Mouse (Mus musculus): ENCODE results near the gene Sufu. TPM values are rescaled to one million over a fixed set of nuclear protein-coding genes. Genes with fewer than 3 reads are reported as not detected.
A peak's percentile ranks its signal among the peaks of the same experiment; 100 is the strongest.

Gene Sufu
- total and polyA plus RNA-seq, 3 experiments = 11.4 to 42.5 TPM; not detected in 1

DNA sequence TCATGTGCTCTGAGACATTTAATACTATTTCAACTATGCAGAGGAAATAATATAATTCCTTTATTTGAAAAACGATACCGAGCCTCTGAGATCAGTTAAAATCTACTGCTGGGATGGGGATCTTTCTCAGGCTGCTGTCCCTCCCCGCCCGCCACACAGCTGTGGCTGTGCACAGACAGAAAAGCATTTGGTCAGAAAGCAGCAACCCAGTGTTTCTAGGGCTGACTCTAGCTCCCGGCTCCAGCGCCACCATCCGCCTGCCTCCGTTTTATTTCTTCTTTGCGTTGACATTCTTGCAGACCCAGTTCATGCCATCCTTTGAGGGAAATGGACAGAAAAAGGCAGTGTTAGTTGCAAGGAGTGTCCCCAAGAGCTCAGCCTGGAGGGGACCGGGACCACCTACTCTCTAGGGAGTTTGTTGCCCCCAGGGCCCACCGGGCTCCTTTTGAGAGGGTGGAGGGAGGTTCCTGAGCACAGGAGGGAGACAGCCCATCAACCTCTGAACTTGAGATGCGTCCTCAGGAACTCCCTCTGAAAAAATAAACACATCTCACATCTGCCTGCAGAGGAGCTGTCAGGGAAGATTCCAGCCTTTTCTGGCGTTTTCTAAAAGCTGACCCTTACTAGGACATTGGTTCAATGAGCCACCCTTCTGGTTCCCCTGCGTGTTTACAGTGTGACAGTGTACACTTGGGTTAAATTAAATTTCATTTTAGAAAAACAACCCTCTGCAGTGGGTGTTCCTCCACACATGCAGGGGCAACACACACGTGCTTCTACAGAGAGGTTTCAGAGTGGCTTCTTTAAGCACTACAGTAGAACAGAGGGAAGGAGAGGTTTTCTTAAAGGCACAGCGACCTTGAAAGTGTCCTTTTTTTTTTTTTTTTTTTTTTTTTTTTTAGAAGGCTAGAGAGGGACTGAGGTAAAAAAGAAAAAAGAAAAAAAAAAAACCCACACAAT lies 134.7 kb downstream of the Sufu start (continued):
- no peak for TF ChIP-seq MAZ (IDR thresholded peaks at IDR 0.05; ENCODE audit: low read depth, low read length)
- no peak for TF ChIP-seq ELF1 (IDR thresholded peaks at IDR 0.05; ENCODE audit: low read depth, low read length)
- peak; percentile 75; the same call in 1 of the 2 replicates for TF ChIP-seq SIN3A (IDR thresholded peaks at IDR 0.05; ENCODE audit: low read length)
- peak; percentile 29; the same call in 1 of the 2 replicates for TF ChIP-seq TBP (IDR thresholded peaks at IDR 0.05; ENCODE audit: low read depth, low read length)
- no peak for TF ChIP-seq ZC3H11A (IDR thresholded peaks at IDR 0.05; ENCODE audit: low read depth, low read length)
- no peak for TF ChIP-seq NRF1 (IDR thresholded peaks at IDR 0.05; ENCODE audit: insufficient read depth, low read depth, low read length, poor library complexity, severe bottlenecking)
- no peak for TF ChIP-seq POLR2AphosphoS5 (IDR thresholded peaks at IDR 0.05; ENCODE audit: borderline replicate concordance, low read depth, low read length)

DNA sequence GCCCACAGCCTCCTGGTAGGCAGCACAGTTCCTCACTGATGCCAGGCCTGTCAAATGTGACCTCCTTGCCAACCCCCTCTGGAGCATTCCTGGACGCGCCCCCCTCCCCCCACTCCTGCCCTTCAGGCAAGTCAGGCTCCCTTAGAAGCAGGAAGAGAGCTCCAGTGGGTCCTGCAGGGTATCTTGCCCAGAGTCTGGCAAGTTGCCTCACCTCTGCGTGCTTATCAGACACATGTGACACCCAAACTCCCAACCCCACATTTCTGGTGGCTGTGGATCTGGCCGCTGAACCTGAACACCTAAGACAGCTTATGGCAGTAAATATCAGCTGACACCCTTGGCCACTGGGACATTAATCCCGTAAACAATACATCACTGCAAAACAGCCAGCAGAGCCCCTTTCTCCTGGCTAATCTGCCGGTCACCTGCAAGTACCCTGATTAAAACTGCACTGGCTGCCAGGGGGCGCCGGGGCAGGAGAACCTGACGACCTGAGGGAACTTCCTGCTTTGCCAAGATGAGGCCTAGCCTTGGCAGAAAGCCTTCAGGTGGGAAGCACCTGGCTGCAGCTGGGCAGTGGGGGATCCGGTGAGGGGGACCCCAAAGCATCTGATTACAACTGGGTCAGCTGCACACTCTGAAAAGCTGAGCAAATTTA lies 135.5 kb downstream of the Sufu start:
- no peaks in the 10 kb centered on the region for H3K9me3 ChIP-seq (replicated peaks; ENCODE audit: insufficient read depth, low read length)
- DNase-seq (ENCODE audit: low read depth, low spot score) = peak; percentile 95
- peak overlapping the region; percentile 72 for H3K9ac ChIP-seq (ENCODE audit: control insufficient read depth, low read depth, low read length, poor library complexity, severe bottlenecking)
- peaks cover 12 to 30% of the 10 kb centered on the region in 2 experiments for H3K4me1 ChIP-seq (ENCODE audit: control insufficient read depth in 1 of 2, insufficient read depth in 2 of 2, low read length in 2 of 2)
- H3K36me3 ChIP-seq (ENCODE audit: control insufficient read depth in 1 of 2, insufficient read depth in 2 of 2, low read length in 2 of 2) = peaks cover 0 to 25% of the 10 kb centered on the region in 2 experiments; a peak in 2 of 4 replicates
- H3K27ac ChIP-seq (ENCODE audit: control insufficient read depth, low read depth, low read length) = peak overlapping the region; percentile 82
- H3K4me3 ChIP-seq (ENCODE audit: control insufficient read depth in 1 of 2, insufficient read depth in 1 of 2, low read depth in 2 of 2, low read length in 2 of 2) = peak overlapping the region in 1 of 2 experiments; percentile 44; a peak in 1 of 4 replicates
- H3K27me3 ChIP-seq (ENCODE audit: control insufficient read depth in 1 of 2, insufficient read depth in 2 of 2, low read length in 2 of 2) = no peaks in the 10 kb centered on the region
- no peaks in the 10 kb centered on the region; the same call in 1 of the 2 replicates for H3K79me2 ChIP-seq (ENCODE audit: control insufficient read depth, insufficient read depth, low read length, poor library complexity)
- TF ChIP-seq KAT2A (conservative IDR thresholded peaks at IDR 0.05; ENCODE audit: low read depth, low read length) (no peak), ZKSCAN1 (IDR thresholded peaks at IDR 0.05; ENCODE audit: low read depth, low read length) (peak; percentile 65; the same call in 1 of the 2 replicates), NRF1 (IDR thresholded peaks at IDR 0.05; ENCODE audit: insufficient read depth, low read depth, low read length, poor library complexity, severe bottlenecking) (no peak), BHLHE40 (IDR thresholded peaks at IDR 0.05; ENCODE audit: borderline replicate concordance, low read depth, low read length) (peak; percentile 86), MYC (IDR thresholded peaks at IDR 0.05; ENCODE audit: low read depth, low read length) (peak; percentile 82), ZNF384 (IDR thresholded peaks at IDR 0.05; ENCODE audit: low read depth, low read length) (peak; percentile 76), ZMIZ1 (IDR thresholded peaks at IDR 0.05; ENCODE audit: low read depth, low read length) (no peak), SMC3 (IDR thresholded peaks at IDR 0.05; ENCODE audit: low read depth, low read length) (0 out of 2 replicates have a peak, but pooled peaks have one; percentile 8), JUND (IDR thresholded peaks at IDR 0.05; ENCODE audit: low read depth, low read length) (0 out of 2 replicates have a peak, but pooled peaks have one; percentile 42), ZC3H11A (IDR thresholded peaks at IDR 0.05; ENCODE audit: low read depth, low read length) (no peak), CTCF (IDR thresholded peaks at IDR 0.05 in 2 of 3, conservative IDR thresholded peaks at IDR 0.05 in 1 of 3; ENCODE audit: control insufficient read depth in 1 of 3, insufficient read depth in 1 of 3, low read depth in 2 of 3, low read length in 3 of 3, poor library complexity in 1 of 3, severe bottlenecking in 1 of 3) (peak in 2 of 3 experiments; percentile 18 to 29; a peak in 3 of 6 replicates), USF2 (IDR thresholded peaks at IDR 0.05; ENCODE audit: borderline replicate concordance in 1 of 2, insufficient read depth in 1 of 2, low read depth in 1 of 2, low read length in 2 of 2) (peak in 1 of 2 experiments; percentile 57; a peak in 2 of 4 replicates), TAL1 (IDR thresholded peaks at IDR 0.05; ENCODE audit: low read length) (peak; percentile 71), RCOR1 (IDR thresholded peaks at IDR 0.05; ENCODE audit: low read depth, low read length) (peak; percentile 78), NELFE (IDR thresholded peaks at IDR 0.05; ENCODE audit: low read depth, low read length) (peak; percentile 36; the same call in 1 of the 2 replicates), SIN3A (IDR thresholded peaks at IDR 0.05; ENCODE audit: low read length) (peak; percentile 92), CHD2 (IDR thresholded peaks at IDR 0.05; ENCODE audit: low read length) (peak; percentile 60; the same call in 1 of the 2 replicates), MAX (IDR thresholded peaks at IDR 0.05; ENCODE audit: low read length) (peak; percentile 78), POLR2AphosphoS2 (IDR thresholded peaks at IDR 0.05; ENCODE audit: low read length) (0 out of 2 replicates have a peak, but pooled peaks have one; percentile 53), CHD1 (IDR thresholded peaks at IDR 0.05; ENCODE audit: low read depth, low read length) (no peak), MAFK (IDR thresholded peaks at IDR 0.05; ENCODE audit: borderline replicate concordance, low read depth, low read length) (peak; percentile 32; the same call in 1 of the 2 replicates), MYB (IDR thresholded peaks at IDR 0.05; ENCODE audit: low read depth, low read length) (peak; percentile 35; the same call in 1 of the 2 replicates), USF1 (IDR thresholded peaks at IDR 0.05; ENCODE audit: low read depth, low read length) (peak; percentile 90), ELF1 (IDR thresholded peaks at IDR 0.05; ENCODE audit: low read depth, low read length) (peak; percentile 82), POLR2AphosphoS5 (IDR thresholded peaks at IDR 0.05; ENCODE audit: borderline replicate concordance, low read depth, low read length) (no peak), RAD21 (IDR thresholded peaks at IDR 0.05; ENCODE audit: low read depth, low read length) (no peak), GABPA (IDR thresholded peaks at IDR 0.05; ENCODE audit: low read depth, low read length) (no peak), TBP (IDR thresholded peaks at IDR 0.05; ENCODE audit: low read depth, low read length) (peak; percentile 23; the same call in 1 of the 2 replicates)
